Mouse (Mus musculus): ENCODE results near the gene Rubcnl.

GRCm38 (mm10) chr14:75064520-75064919 is 48.7 kb downstream of the Rubcnl start:
- TF ChIP-seq TAL1 (conservative IDR thresholded peaks at IDR 0.05; ENCODE audit: low read depth, low read length) (no peak), GATA1 (IDR thresholded peaks at IDR 0.05; ENCODE audit: borderline replicate concordance, low read length) (no peak), POLR2AphosphoS5 (IDR thresholded peaks at IDR 0.05; ENCODE audit: insufficient replicate concordance, low read depth, low read length) (no peak), CTCF (IDR thresholded peaks at IDR 0.05; ENCODE audit: low read depth, low read length) (no peak)
